Mouse (Mus musculus): Measurements from ENCODE around the gene Rap1gap. TPM values are rescaled to one million over a fixed set of nuclear protein-coding genes. Genes with fewer than 3 reads are reported as not detected.

Rap1gap gene
- polyA plus RNA-seq, 1 experiment from 2014 or later: 25.5 TPM

GRCm38 (mm10) chr4:137732962-137733361 lies 68.4 kb downstream of the Rap1gap start:
- no peaks in the 10 kb centered on the region for H3K27me3 ChIP-seq (replicated peaks; ENCODE audit: control insufficient read depth, insufficient read depth, low read length)
- no peaks in the 10 kb centered on the region for H3K9me3 ChIP-seq (replicated peaks; ENCODE audit: control insufficient read depth, low read length)
- no peak overlapping the region for H3K4me2 ChIP-seq (ENCODE audit: low read length)
- no peaks in the 10 kb centered on the region for H3K36me3 ChIP-seq (ENCODE audit: control insufficient read depth, insufficient read depth, low read length)
- WGBS: 85% methylated on average over 3 of the region's 3 CpGs
- H3K4me3 ChIP-seq (ENCODE audit: low read depth, low read length): no peak overlapping the region
- no peak overlapping the region for H3K27ac ChIP-seq (ENCODE audit: low read depth, low read length)
- ATAC-seq: no peak
- no peak overlapping the region for H3K9ac ChIP-seq (ENCODE audit: low read length)
- no peak for DNase-seq (ENCODE audit: low spot score)
- H3K4me1 ChIP-seq (ENCODE audit: control insufficient read depth, insufficient read depth, low read length): peaks cover 9% of the 10 kb centered on the region; the same call in 1 of the 2 replicates

- DNase-seq (ENCODE audit: low spot score) (no peak), ATAC-seq (no peak)
- Histone ChIP-seq H3K9me3 (replicated peaks; ENCODE audit: control insufficient read depth, low read length) (no peaks in the 10 kb centered on the region), H3K9ac (ENCODE audit: low read length) (no peak overlapping the region), H3K4me3 (ENCODE audit: low read depth, low read length) (no peak overlapping the region), H3K36me3 (ENCODE audit: control insufficient read depth, insufficient read depth, low read length) (no peaks in the 10 kb centered on the region), H3K27ac (ENCODE audit: low read depth, low read length) (no peak overlapping the region), H3K4me1 (ENCODE audit: control insufficient read depth, insufficient read depth, low read length) (peaks cover 5% of the 10 kb centered on the region; the same call in 1 of the 2 replicates), H3K4me2 (ENCODE audit: low read length) (no peak overlapping the region), H3K27me3 (replicated peaks; ENCODE audit: control insufficient read depth, insufficient read depth, low read length) (no peaks in the 10 kb centered on the region)
- WGBS: 73% methylated on average over 5 of the region's 5 CpGs
Measured at GRCm38 (mm10) chr4:137733459-137733858, 68.9 kb downstream of the Rap1gap start.

- 47% methylated on average over 11 of the region's 11 CpGs for WGBS
- Histone ChIP-seq H3K9ac (ENCODE audit: low read length) (no peak overlapping the region), H3K4me3 (ENCODE audit: low read depth, low read length) (no peak overlapping the region), H3K4me2 (ENCODE audit: low read length) (no peak overlapping the region), H3K4me1 (ENCODE audit: control insufficient read depth, insufficient read depth, low read length) (0 out of 2 replicates have a peak, but pooled peaks cover 4% of the 10 kb centered on the region), H3K9me3 (replicated peaks; ENCODE audit: control insufficient read depth, low read length) (no peaks in the 10 kb centered on the region), H3K36me3 (ENCODE audit: control insufficient read depth, insufficient read depth, low read length) (no peaks in the 10 kb centered on the region), H3K27ac (ENCODE audit: low read depth, low read length) (no peak overlapping the region), H3K27me3 (replicated peaks; ENCODE audit: control insufficient read depth, insufficient read depth, low read length) (no peaks in the 10 kb centered on the region)
- ATAC-seq: no peak
- DNase-seq (ENCODE audit: low spot score): no peak
Measured at GRCm38 (mm10) chr4:137736220-137736701, 71.7 kb downstream of the Rap1gap start.

GRCm38 (mm10) chr4:137737760-137738159 lies 73.2 kb downstream of the Rap1gap start:
- no peaks in the 10 kb centered on the region for H3K36me3 ChIP-seq (ENCODE audit: control insufficient read depth, insufficient read depth, low read length)
- no peaks in the 10 kb centered on the region for H3K9me3 ChIP-seq (replicated peaks; ENCODE audit: control insufficient read depth, low read length)
- H3K4me1 ChIP-seq (ENCODE audit: control insufficient read depth, insufficient read depth, low read length): 0 out of 2 replicates have a peak, but pooled peaks cover 4% of the 10 kb centered on the region
- no peak for DNase-seq (ENCODE audit: low spot score)
- no peak overlapping the region for H3K4me3 ChIP-seq (ENCODE audit: low read depth, low read length)
- WGBS: 71% methylated on average over 3 of the region's 3 CpGs
- no peak overlapping the region for H3K4me2 ChIP-seq (ENCODE audit: low read length)
- no peak overlapping the region for H3K27ac ChIP-seq (ENCODE audit: low read depth, low read length)
- no peaks in the 10 kb centered on the region for H3K27me3 ChIP-seq (replicated peaks; ENCODE audit: control insufficient read depth, insufficient read depth, low read length)
- no peak for ATAC-seq
- H3K9ac ChIP-seq (ENCODE audit: low read length): no peak overlapping the region

GRCm38 (mm10) chr4:137739151-137739923 lies 74.8 kb downstream of the Rap1gap start:
- peak; percentile 88 for ATAC-seq
- WGBS: 50% methylated on average over 9 of the region's 9 CpGs
- peak; percentile 91 for DNase-seq (ENCODE audit: low spot score)
- no peaks in the 10 kb centered on the region for H3K9me3 ChIP-seq (replicated peaks; ENCODE audit: control insufficient read depth, low read length)
- H3K4me3 ChIP-seq (ENCODE audit: low read depth, low read length): no peak overlapping the region
- 0 out of 2 replicates have a peak, but pooled peaks cover 4% of the 10 kb centered on the region for H3K4me1 ChIP-seq (ENCODE audit: control insufficient read depth, insufficient read depth, low read length)
- H3K36me3 ChIP-seq (ENCODE audit: control insufficient read depth, insufficient read depth, low read length): no peaks in the 10 kb centered on the region
- no peaks in the 10 kb centered on the region for H3K27me3 ChIP-seq (replicated peaks; ENCODE audit: control insufficient read depth, insufficient read depth, low read length)
- H3K9ac ChIP-seq (ENCODE audit: low read length): no peak overlapping the region; the same call in 1 of the 2 replicates
- H3K4me2 ChIP-seq (ENCODE audit: low read length): peak overlapping the region; percentile 37
- H3K27ac ChIP-seq (ENCODE audit: low read depth, low read length): no peak overlapping the region

- Histone ChIP-seq H3K4me1 (ENCODE audit: control insufficient read depth, insufficient read depth, low read length) (0 out of 2 replicates have a peak, but pooled peaks cover 4% of the 10 kb centered on the region), H3K9ac (ENCODE audit: low read length) (no peak overlapping the region), H3K27ac (ENCODE audit: low read depth, low read length) (no peak overlapping the region), H3K4me2 (ENCODE audit: low read length) (no peak overlapping the region), H3K27me3 (replicated peaks; ENCODE audit: control insufficient read depth, insufficient read depth, low read length) (no peaks in the 10 kb centered on the region), H3K36me3 (ENCODE audit: control insufficient read depth, insufficient read depth, low read length) (no peaks in the 10 kb centered on the region), H3K9me3 (replicated peaks; ENCODE audit: control insufficient read depth, low read length) (no peaks in the 10 kb centered on the region), H3K4me3 (ENCODE audit: low read depth, low read length) (no peak overlapping the region)
- DNase-seq (ENCODE audit: low spot score): no peak
- 91% methylated on average over 7 of the region's 7 CpGs for WGBS
- ATAC-seq: no peak
Measured at GRCm38 (mm10) chr4:137740350-137740749, 75.8 kb downstream of the Rap1gap start.

- H3K9ac ChIP-seq (ENCODE audit: low read length): no peak overlapping the region
- no peaks in the 10 kb centered on the region for H3K27me3 ChIP-seq (replicated peaks; ENCODE audit: control insufficient read depth, insufficient read depth, low read length)
- H3K4me2 ChIP-seq (ENCODE audit: low read length): no peak overlapping the region
- H3K9me3 ChIP-seq (replicated peaks; ENCODE audit: control insufficient read depth, low read length): no peaks in the 10 kb centered on the region
- 68% methylated on average over 7 of the region's 7 CpGs for WGBS
- H3K4me3 ChIP-seq (ENCODE audit: low read depth, low read length): no peak overlapping the region
- no peak for ATAC-seq
- DNase-seq (ENCODE audit: low spot score): no peak
- H3K36me3 ChIP-seq (ENCODE audit: control insufficient read depth, insufficient read depth, low read length): no peaks in the 10 kb centered on the region
- no peaks in the 10 kb centered on the region for H3K4me1 ChIP-seq (ENCODE audit: control insufficient read depth, insufficient read depth, low read length)
- H3K27ac ChIP-seq (ENCODE audit: low read depth, low read length): no peak overlapping the region
Measured at GRCm38 (mm10) chr4:137743791-137744190, 79.3 kb downstream of the Rap1gap start.

- no peak for ATAC-seq
- no peak overlapping the region for H3K9ac ChIP-seq (ENCODE audit: low read length)
- DNase-seq (ENCODE audit: low spot score): no peak
Measured at GRCm38 (mm10) chr4:137744433-137744918, 80.0 kb downstream of the Rap1gap start.

GRCm38 (mm10) chr4:137747091-137747490 lies 82.6 kb downstream of the Rap1gap start:
- Histone ChIP-seq H3K9ac (ENCODE audit: low read length) (no peak overlapping the region), H3K27ac (ENCODE audit: low read depth, low read length) (no peak overlapping the region), H3K36me3 (ENCODE audit: control insufficient read depth, insufficient read depth, low read length) (no peaks in the 10 kb centered on the region), H3K4me3 (ENCODE audit: low read depth, low read length) (no peak overlapping the region), H3K4me2 (ENCODE audit: low read length) (no peak overlapping the region), H3K4me1 (ENCODE audit: control insufficient read depth, insufficient read depth, low read length) (no peaks in the 10 kb centered on the region), H3K27me3 (replicated peaks; ENCODE audit: control insufficient read depth, insufficient read depth, low read length) (no peaks in the 10 kb centered on the region), H3K9me3 (replicated peaks; ENCODE audit: control insufficient read depth, low read length) (no peaks in the 10 kb centered on the region)
- no peak for DNase-seq (ENCODE audit: low spot score)
- no peak for ATAC-seq
- whole genome bisulfite sequencing: 88% methylated on average over 9 of the region's 9 CpGs

More at GRCm38 (mm10) chr4:137744433-137744918, 80.0 kb downstream of the Rap1gap start:
- no peak overlapping the region for H3K4me2 ChIP-seq (ENCODE audit: low read length)
- no peaks in the 10 kb centered on the region for H3K4me1 ChIP-seq (ENCODE audit: control insufficient read depth, insufficient read depth, low read length)
- no peak overlapping the region for H3K27ac ChIP-seq (ENCODE audit: low read depth, low read length)
- H3K9me3 ChIP-seq (replicated peaks; ENCODE audit: control insufficient read depth, low read length): no peaks in the 10 kb centered on the region
- H3K4me3 ChIP-seq (ENCODE audit: low read depth, low read length): no peak overlapping the region
- 68% methylated on average over 13 of the region's 13 CpGs for WGBS
- H3K36me3 ChIP-seq (ENCODE audit: control insufficient read depth, insufficient read depth, low read length): no peaks in the 10 kb centered on the region
- H3K27me3 ChIP-seq (replicated peaks; ENCODE audit: control insufficient read depth, insufficient read depth, low read length): no peaks in the 10 kb centered on the region

All from forebrain, embryonic 14.5 days (tissue).